Mouse (Mus musculus) bone marrow macrophage, adult 2 months (primary cell): ENCODE measurements at regions not wholly inside any gene's neighbourhood (a gene's known extent, or its start where the extent isn't known, plus 50 kb on each side); places are given as distances from the start of the nearest gene placed in this dataset.

ENCODE experiments used
- CTCF ChIP-seq: IDR thresholded peaks from 2 replicates; pipeline ENCODE4 v1.5.1; 2012; ENCODE audit warnings: low read depth, mild to moderate bottlenecking, low read length, moderate library complexity
- POLR2A ChIP-seq: IDR thresholded peaks from 2 replicates; pipeline ENCODE4 v1.6.1; 2012; ENCODE audit warnings: mild to moderate bottlenecking, low read depth, low read length, borderline replicate concordance

DNA sequence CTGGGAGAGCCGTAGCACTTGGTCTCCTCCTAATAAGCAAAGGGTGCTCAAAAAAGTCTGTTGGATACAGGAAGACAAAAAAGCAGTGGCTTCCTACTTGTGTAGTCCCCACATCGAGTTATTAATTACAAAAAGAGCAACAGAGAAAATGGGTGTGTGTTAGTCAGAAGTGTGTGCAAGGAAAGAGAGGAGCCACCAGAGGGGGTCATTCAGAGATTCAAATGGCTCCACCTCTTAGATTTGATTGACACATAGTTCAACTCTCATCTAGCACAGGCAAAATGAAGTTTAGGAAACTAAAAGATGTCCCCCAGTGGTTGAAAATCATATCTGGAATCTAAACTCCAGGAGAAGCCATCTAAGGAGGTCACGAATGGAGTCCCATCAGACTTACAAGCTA is 200.2 kb upstream of the Hnrnpa3 start:
- TF ChIP-seq CTCF = no peak
- TF ChIP-seq POLR2A = no peak
